Mouse (Mus musculus): ENCODE measurements at regions not wholly inside any gene's neighbourhood (a gene's known extent, or its start where the extent isn't known, plus 50 kb on each side); places are given as distances from the start of the nearest gene placed in this dataset.

- no peak for DNase-seq
These were observed 225.4 kb upstream of the Galnt5 start for GRCm38 (mm10) chr2:57772315-57772714.

GRCm38 (mm10) chr2:57776154-57776553 lies 221.5 kb upstream of the Galnt5 start:
- no peak for DNase-seq

- DNase-seq, result no peak
These were observed 216.8 kb upstream of the Galnt5 start for GRCm38 (mm10) chr2:57780836-57781235.

GRCm38 (mm10) chr2:57793519-57794296 lies 204.0 kb upstream of the Galnt5 start:
- DNase-seq, result no peak

- no peak for DNase-seq
These were observed 198.4 kb upstream of the Galnt5 start for GRCm38 (mm10) chr2:57799279-57799678.

GRCm38 (mm10) chr2:57807911-57808310 lies 189.8 kb upstream of the Galnt5 start:
- DNase-seq, result no peak

- DNase-seq, result no peak
These were observed 184.7 kb upstream of the Galnt5 start for GRCm38 (mm10) chr2:57812996-57813395.

- no peak for DNase-seq
These were observed 177.3 kb upstream of the Galnt5 start for GRCm38 (mm10) chr2:57820343-57820742.

- DNase-seq, result no peak
These were observed 176.8 kb upstream of the Galnt5 start for GRCm38 (mm10) chr2:57820923-57821322.

GRCm38 (mm10) chr2:57828284-57828683 lies 169.4 kb upstream of the Galnt5 start:
- no peak for DNase-seq

GRCm38 (mm10) chr2:57832565-57833355 lies 164.9 kb upstream of the Galnt5 start:
- DNase-seq, result peak; percentile 88

- DNase-seq, result no peak
These were observed 152.5 kb upstream of the Galnt5 start for GRCm38 (mm10) chr2:57845135-57845534.

GRCm38 (mm10) chr2:57847707-57848106 lies 150.0 kb upstream of the Galnt5 start:
- DNase-seq, result no peak

- DNase-seq, result no peak
These were observed 148.2 kb upstream of the Galnt5 start for GRCm38 (mm10) chr2:57849338-57850057.

- DNase-seq, result no peak
These were observed 147.7 kb upstream of the Galnt5 start for GRCm38 (mm10) chr2:57850058-57850400.

GRCm38 (mm10) chr2:57856524-57857107 lies 141.1 kb upstream of the Galnt5 start:
- peak; percentile 14 for DNase-seq

- DNase-seq, result no peak
These were observed 132.4 kb upstream of the Galnt5 start for GRCm38 (mm10) chr2:57865289-57865688.

GRCm38 (mm10) chr2:57868046-57868445 lies 129.6 kb upstream of the Galnt5 start:
- DNase-seq, result no peak

- no peak for DNase-seq
These were observed 97.5 kb upstream of the Galnt5 start for GRCm38 (mm10) chr2:57900168-57900567.

- DNase-seq, result peak; percentile 28
These were observed 97.0 kb upstream of the Galnt5 start for GRCm38 (mm10) chr2:57900580-57901247.

- DNase-seq, result peak; percentile 17
These were observed 92.5 kb upstream of the Galnt5 start for GRCm38 (mm10) chr2:57905184-57905583.

- DNase-seq, result peak; percentile 13
These were observed 90.7 kb upstream of the Galnt5 start for GRCm38 (mm10) chr2:57906939-57907338.

GRCm38 (mm10) chr2:57909706-57910105 lies 88.0 kb upstream of the Galnt5 start:
- no peak for DNase-seq
